Mouse (Mus musculus): Measurements from ENCODE around the gene Sbds. TPM values are rescaled to one million over a fixed set of nuclear protein-coding genes. Genes with fewer than 3 reads are reported as not detected.

Gene Sbds
- total RNA-seq, 1 experiment, result 61.0 TPM

- Histone ChIP-seq H3K9ac (ENCODE audit: insufficient read depth, low read depth, low read length, poor library complexity, severe bottlenecking) (no peak overlapping the region), H3K4me1 (ENCODE audit: control insufficient read depth in 2 of 2, insufficient read depth in 2 of 2, low read length in 2 of 2, poor library complexity in 1 of 2) (0 out of 4 replicates have a peak, but pooled peaks cover 0 to 1% of the 10 kb centered on the region in 2 experiments), H3K36me3 (ENCODE audit: control insufficient read depth, insufficient read depth, low read length, poor library complexity, severe bottlenecking) (peaks cover 67% of the 10 kb centered on the region), H3K27ac (ENCODE audit: insufficient read depth, low read depth, low read length, poor library complexity, severe bottlenecking) (no peak overlapping the region), H3K9me3 (ENCODE audit: control insufficient read depth, insufficient read depth, low read depth, low read length) (no peaks in the 10 kb centered on the region), H3K4me3 (ENCODE audit: insufficient read depth in 1 of 2, low read depth in 1 of 2, low read length in 2 of 2, poor library complexity in 1 of 2, severe bottlenecking in 1 of 2) (no peak overlapping the region)
- no peak for DNase-seq (ENCODE audit: low read depth, low spot score)
- TF ChIP-seq HCFC1 (IDR thresholded peaks at IDR 0.05; ENCODE audit: borderline replicate concordance, insufficient read depth, low read length), result no peak
- TF ChIP-seq ZNF384 (IDR thresholded peaks at IDR 0.05; ENCODE audit: low read depth, low read length), result no peak
- no peak for TF ChIP-seq ZC3H11A (IDR thresholded peaks at IDR 0.05; ENCODE audit: borderline replicate concordance, low read depth, low read length)
- TF ChIP-seq CHD2 (IDR thresholded peaks at IDR 0.05; ENCODE audit: low read depth, low read length), result no peak
- TF ChIP-seq MAFK (IDR thresholded peaks at IDR 0.05; ENCODE audit: insufficient read depth, low read depth, low read length), result no peak
- in situ Hi-C loops (cut with MboI; ENCODE audit: low sequenced_read_pairs in 2 of 2, unreplicated experiment in 2 of 2), result no loop called here
Observed at GRCm38 (mm10) chr5:130241426-130241825, 13.9 kb downstream of the Sbds start.

GRCm38 (mm10) chr5:130239856-130240255 is 15.5 kb downstream of the Sbds start:
- Histone ChIP-seq H3K4me3 (ENCODE audit: insufficient read depth in 1 of 2, low read depth in 1 of 2, low read length in 2 of 2, poor library complexity in 1 of 2, severe bottlenecking in 1 of 2) (no peak overlapping the region), H3K36me3 (ENCODE audit: control insufficient read depth, insufficient read depth, low read length, poor library complexity, severe bottlenecking) (peaks cover 66% of the 10 kb centered on the region), H3K4me1 (ENCODE audit: control insufficient read depth in 2 of 2, insufficient read depth in 2 of 2, low read length in 2 of 2, poor library complexity in 1 of 2) (no peaks in the 10 kb centered on the region), H3K9me3 (ENCODE audit: control insufficient read depth, insufficient read depth, low read depth, low read length) (no peaks in the 10 kb centered on the region), H3K27ac (ENCODE audit: insufficient read depth, low read depth, low read length, poor library complexity, severe bottlenecking) (no peak overlapping the region), H3K9ac (ENCODE audit: insufficient read depth, low read depth, low read length, poor library complexity, severe bottlenecking) (no peak overlapping the region)
- TF ChIP-seq CHD2 (IDR thresholded peaks at IDR 0.05; ENCODE audit: low read depth, low read length), result no peak
- in situ Hi-C loops (cut with MboI; ENCODE audit: low sequenced_read_pairs in 2 of 2, unreplicated experiment in 2 of 2), result no loop called here
- DNase-seq (ENCODE audit: low read depth, low spot score), result no peak

GRCm38 (mm10) chr5:130239236-130239635 is 16.1 kb downstream of the Sbds start:
- TF ChIP-seq HCFC1 (IDR thresholded peaks at IDR 0.05; ENCODE audit: borderline replicate concordance, insufficient read depth, low read length), result no peak
- no peak for TF ChIP-seq CHD2 (IDR thresholded peaks at IDR 0.05; ENCODE audit: low read depth, low read length)
- TF ChIP-seq ZNF384 (IDR thresholded peaks at IDR 0.05; ENCODE audit: low read depth, low read length), result no peak
- TF ChIP-seq MAFK (IDR thresholded peaks at IDR 0.05; ENCODE audit: insufficient read depth, low read depth, low read length), result no peak
- TF ChIP-seq ZC3H11A (IDR thresholded peaks at IDR 0.05; ENCODE audit: borderline replicate concordance, low read depth, low read length), result no peak
- no peaks in the 10 kb centered on the region for H3K4me1 ChIP-seq (ENCODE audit: control insufficient read depth in 2 of 2, insufficient read depth in 2 of 2, low read length in 2 of 2, poor library complexity in 1 of 2)

GRCm38 (mm10) chr5:130236302-130236701 is 19.0 kb downstream of the Sbds start:
- H3K4me3 ChIP-seq (ENCODE audit: insufficient read depth in 1 of 2, low read depth in 1 of 2, low read length in 2 of 2, poor library complexity in 1 of 2, severe bottlenecking in 1 of 2), result no peak overlapping the region
- H3K9me3 ChIP-seq (ENCODE audit: control insufficient read depth, insufficient read depth, low read depth, low read length), result no peaks in the 10 kb centered on the region
- H3K36me3 ChIP-seq (ENCODE audit: control insufficient read depth, insufficient read depth, low read length, poor library complexity, severe bottlenecking), result peaks cover 67% of the 10 kb centered on the region
- H3K4me1 ChIP-seq (ENCODE audit: control insufficient read depth in 2 of 2, insufficient read depth in 2 of 2, low read length in 2 of 2, poor library complexity in 1 of 2), result no peaks in the 10 kb centered on the region
- no peak for DNase-seq (ENCODE audit: low read depth, low spot score)
- H3K9ac ChIP-seq (ENCODE audit: insufficient read depth, low read depth, low read length, poor library complexity, severe bottlenecking), result no peak overlapping the region
- no peak for TF ChIP-seq HCFC1 (IDR thresholded peaks at IDR 0.05; ENCODE audit: borderline replicate concordance, insufficient read depth, low read length)
- no peak for TF ChIP-seq MAFK (IDR thresholded peaks at IDR 0.05; ENCODE audit: insufficient read depth, low read depth, low read length)
- no peak for TF ChIP-seq ZC3H11A (IDR thresholded peaks at IDR 0.05; ENCODE audit: borderline replicate concordance, low read depth, low read length)
- no peak for TF ChIP-seq ZNF384 (IDR thresholded peaks at IDR 0.05; ENCODE audit: low read depth, low read length)
- TF ChIP-seq CHD2 (IDR thresholded peaks at IDR 0.05; ENCODE audit: low read depth, low read length), result no peak
- no peak overlapping the region for H3K27ac ChIP-seq (ENCODE audit: insufficient read depth, low read depth, low read length, poor library complexity, severe bottlenecking)
- in situ Hi-C loops (cut with MboI; ENCODE audit: low sequenced_read_pairs in 2 of 2, unreplicated experiment in 2 of 2), result no loop called here

More at GRCm38 (mm10) chr5:130239236-130239635, 16.1 kb downstream of the Sbds start:
- H3K36me3 ChIP-seq (ENCODE audit: control insufficient read depth, insufficient read depth, low read length, poor library complexity, severe bottlenecking), result peaks cover 63% of the 10 kb centered on the region
- DNase-seq (ENCODE audit: low read depth, low spot score), result no peak
- H3K27ac ChIP-seq (ENCODE audit: insufficient read depth, low read depth, low read length, poor library complexity, severe bottlenecking), result no peak overlapping the region; the same call in 1 of the 2 replicates
- no peaks in the 10 kb centered on the region for H3K9me3 ChIP-seq (ENCODE audit: control insufficient read depth, insufficient read depth, low read depth, low read length)
- in situ Hi-C loops (cut with MboI; ENCODE audit: low sequenced_read_pairs in 2 of 2, unreplicated experiment in 2 of 2), result no loop called here
- no peak overlapping the region for H3K4me3 ChIP-seq (ENCODE audit: insufficient read depth in 1 of 2, low read depth in 1 of 2, low read length in 2 of 2, poor library complexity in 1 of 2, severe bottlenecking in 1 of 2)
- H3K9ac ChIP-seq (ENCODE audit: insufficient read depth, low read depth, low read length, poor library complexity, severe bottlenecking), result no peak overlapping the region

- no peaks in the 10 kb centered on the region for H3K9me3 ChIP-seq (ENCODE audit: control insufficient read depth, insufficient read depth, low read depth, low read length)
- TF ChIP-seq ZC3H11A (IDR thresholded peaks at IDR 0.05; ENCODE audit: borderline replicate concordance, low read depth, low read length) (no peak), HCFC1 (IDR thresholded peaks at IDR 0.05; ENCODE audit: borderline replicate concordance, insufficient read depth, low read length) (no peak), ZNF384 (IDR thresholded peaks at IDR 0.05; ENCODE audit: low read depth, low read length) (no peak), MAFK (IDR thresholded peaks at IDR 0.05; ENCODE audit: insufficient read depth, low read depth, low read length) (no peak), CHD2 (IDR thresholded peaks at IDR 0.05; ENCODE audit: low read depth, low read length) (no peak)
- peaks cover 7 to 9% of the 10 kb centered on the region in 2 experiments; a peak in 3 of 4 replicates for H3K4me1 ChIP-seq (ENCODE audit: control insufficient read depth in 2 of 2, insufficient read depth in 2 of 2, low read length in 2 of 2, poor library complexity in 1 of 2)
- H3K9ac ChIP-seq (ENCODE audit: insufficient read depth, low read depth, low read length, poor library complexity, severe bottlenecking), result no peak overlapping the region
- H3K27ac ChIP-seq (ENCODE audit: insufficient read depth, low read depth, low read length, poor library complexity, severe bottlenecking), result no peak overlapping the region
- no peak overlapping the region for H3K4me3 ChIP-seq (ENCODE audit: insufficient read depth in 1 of 2, low read depth in 1 of 2, low read length in 2 of 2, poor library complexity in 1 of 2, severe bottlenecking in 1 of 2)
- no peak for DNase-seq (ENCODE audit: low read depth, low spot score)
- in situ Hi-C loops (cut with MboI; ENCODE audit: low sequenced_read_pairs in 2 of 2, unreplicated experiment in 2 of 2), result no loop called here
- H3K36me3 ChIP-seq (ENCODE audit: control insufficient read depth, insufficient read depth, low read length, poor library complexity, severe bottlenecking), result peaks cover 31% of the 10 kb centered on the region
Observed at GRCm38 (mm10) chr5:130228120-130228519, 27.2 kb downstream of the Sbds start.
